Mouse (Mus musculus) induced T-regulatory cell, adult 2 months (primary cell): ENCODE data around the gene Metap1d.

Source experiments
- DNase-seq: peaks from one replicate; pipeline ENCODE4 v3.0.0-alpha.2; 2012; ENCODE audit warnings: low read depth

Gene Metap1d

DNA sequence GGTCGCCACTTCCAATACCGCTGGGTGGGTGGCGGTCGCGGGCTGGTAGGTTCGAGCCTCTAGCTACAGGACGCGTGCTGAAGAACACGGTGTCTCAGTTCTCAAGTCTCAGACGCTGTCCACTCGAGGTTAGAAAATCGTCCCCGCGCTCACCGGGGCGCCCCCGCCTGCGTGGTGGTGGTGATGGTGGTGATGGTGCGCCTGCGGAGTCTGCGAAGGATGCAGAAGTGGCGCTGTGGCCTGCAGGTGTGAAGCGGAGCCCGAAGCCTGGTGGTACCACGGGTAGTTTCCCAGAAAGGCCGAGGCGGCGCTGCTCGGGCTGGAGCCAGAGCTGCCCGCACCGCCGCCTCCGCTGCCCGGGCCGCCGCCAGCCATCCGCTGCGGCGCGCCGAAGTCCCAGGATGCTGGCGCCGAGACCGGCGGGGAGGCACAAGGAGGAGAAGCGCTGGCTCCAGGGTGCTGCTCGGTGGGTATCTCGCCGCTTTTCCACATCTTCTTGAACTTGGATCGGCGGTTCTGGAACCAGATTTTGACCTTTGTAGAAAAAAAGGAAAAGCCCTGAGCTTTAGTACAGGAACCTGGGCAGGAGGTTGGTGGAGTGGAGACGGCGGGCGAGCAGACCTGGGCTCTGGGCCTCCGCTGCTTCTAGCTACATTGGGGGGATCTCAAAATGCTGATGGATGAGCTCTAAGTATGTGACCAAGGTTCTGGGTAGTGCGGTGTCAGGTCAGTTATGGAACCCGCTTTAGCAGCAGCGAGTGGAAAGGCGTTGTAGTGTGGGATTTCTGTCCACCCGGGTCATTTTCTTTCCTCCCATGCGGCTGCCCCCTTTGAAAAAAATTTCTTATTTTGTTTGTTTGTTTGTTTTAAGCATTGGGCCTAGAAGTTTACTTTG, 91.6 kb downstream of the Metap1d start:
- peak; percentile 45 for DNase-seq

DNA sequence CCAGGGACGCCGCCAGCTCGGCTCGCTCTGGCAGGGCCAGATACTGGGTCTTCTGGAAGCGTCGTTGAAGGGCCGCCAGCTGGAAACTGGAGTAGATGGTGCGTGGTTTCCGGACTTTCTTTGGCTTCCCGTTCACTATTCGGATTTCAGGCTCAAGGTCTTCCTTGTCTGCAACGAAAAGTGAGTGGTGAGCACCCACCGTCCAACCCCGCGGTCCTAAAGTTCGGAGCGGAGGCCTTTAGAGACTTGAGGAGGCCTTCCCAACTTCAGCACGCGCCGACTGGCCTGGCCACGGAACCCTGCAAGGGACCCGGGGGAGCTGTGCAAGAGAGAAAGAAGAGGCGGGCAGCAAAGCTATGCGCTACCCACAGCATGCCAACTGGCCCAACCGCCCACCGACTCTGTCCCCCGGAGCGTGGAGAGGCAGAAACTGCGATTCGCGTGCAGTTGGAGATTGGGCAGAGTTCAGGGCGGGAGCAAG, 92.4 kb downstream of the Metap1d start:
- peak; percentile 53 for DNase-seq

DNA sequence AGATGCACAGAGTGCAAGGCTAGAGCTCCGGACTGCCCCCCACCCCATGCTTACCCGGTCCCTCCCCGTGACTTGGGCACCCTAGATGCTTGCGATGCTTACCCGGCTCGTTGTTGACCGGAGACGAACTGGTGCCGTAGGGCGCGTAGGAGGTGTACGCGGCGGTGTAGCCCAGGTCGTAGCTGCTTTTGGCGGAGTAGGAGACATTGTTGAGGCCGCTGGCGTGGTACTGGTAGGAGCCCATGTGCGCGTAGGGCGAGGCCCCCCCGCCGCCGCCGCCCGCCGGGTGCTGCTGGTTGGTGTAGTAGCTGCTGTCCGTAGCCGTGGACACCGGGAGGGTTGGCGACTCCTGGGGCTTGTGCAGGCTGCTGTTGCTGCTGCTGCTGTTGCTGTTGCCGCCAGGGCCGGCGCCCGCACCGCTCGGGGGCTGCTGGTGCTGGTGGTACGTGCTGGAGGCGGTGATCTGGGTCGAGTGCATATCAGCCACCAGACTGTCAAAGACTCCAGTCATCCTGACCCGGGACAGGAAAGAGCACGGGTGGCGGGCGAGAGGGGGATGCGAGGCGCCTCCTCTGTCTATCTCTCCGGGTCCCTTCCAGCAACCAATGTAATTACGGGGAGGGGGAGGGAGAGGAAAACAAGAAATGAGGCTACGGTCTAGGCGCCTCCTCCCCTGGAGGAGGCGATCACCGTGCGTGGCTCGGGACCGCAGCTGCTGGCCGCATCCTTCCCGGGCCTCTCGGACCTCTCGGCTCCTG, 93.0 kb downstream of the Metap1d start:
- DNase-seq: peak; percentile 58

DNA sequence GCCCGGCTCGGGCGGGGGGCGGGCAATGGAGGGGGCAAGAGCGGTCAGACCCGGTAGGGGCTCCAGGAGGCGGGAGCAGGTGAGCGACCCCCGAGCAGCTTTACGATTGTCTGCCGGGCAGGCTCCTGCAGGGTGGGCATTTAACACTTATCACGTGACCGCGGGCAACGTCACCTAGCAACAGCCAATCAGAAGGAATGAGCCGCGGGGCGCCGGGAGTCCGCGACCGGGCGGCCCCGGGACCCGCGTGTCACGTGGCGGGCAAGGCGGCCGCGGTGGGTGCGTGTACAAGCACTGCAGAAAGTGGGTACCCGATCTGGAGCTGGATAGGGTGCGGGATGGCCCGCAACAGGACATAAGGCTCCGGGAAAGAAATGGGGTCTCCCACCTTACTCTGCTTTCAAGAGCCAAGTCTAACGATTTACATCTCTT, 93.6 kb downstream of the Metap1d start, which contains the start of gene Dlx2:
TSS of gene Dlx2 (minus strand) at position 115 of the 432 bp plus-strand sequence.
- DNase-seq: peak; percentile 43

DNA sequence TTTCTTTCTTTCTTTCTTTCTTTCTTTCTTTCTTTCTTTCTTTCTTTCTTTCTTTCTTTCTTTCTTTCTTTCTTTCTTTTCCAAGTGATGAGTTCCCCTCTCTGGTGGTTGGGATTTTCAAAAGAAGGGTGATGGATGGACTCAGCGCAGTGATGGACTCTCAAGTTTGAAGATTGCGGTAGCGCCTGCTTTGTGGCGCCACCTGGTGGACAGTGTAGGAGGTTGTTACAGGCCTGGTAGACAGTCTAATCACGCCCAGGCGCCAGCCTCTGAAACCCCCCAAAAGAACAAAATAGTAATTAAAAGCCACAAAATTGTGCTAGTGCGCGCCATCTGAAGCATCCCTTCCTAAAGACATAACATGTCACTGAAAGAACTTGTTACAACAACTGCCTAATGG, 94.8 kb downstream of the Metap1d start:
- DNase-seq: peak; percentile 87

DNA sequence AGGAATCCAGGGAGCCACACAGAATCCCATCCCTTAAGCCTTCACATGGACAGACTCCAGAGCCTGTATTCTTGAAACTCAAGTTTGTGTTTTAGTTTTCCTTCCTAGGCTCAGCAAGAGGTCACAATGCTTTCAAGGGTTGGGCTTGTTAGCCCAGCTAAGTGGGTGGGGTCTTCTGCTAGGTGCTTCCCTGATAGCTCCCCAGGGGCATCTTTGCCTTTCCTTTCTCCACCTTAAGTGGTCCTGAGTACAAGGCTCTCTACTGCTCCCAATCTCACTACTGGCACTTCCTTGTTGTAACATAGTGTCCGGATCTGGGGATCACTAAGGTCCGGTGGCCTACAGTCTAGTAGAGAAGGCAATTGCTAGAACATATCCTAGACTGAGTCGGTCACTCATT, 97.3 kb downstream of the Metap1d start:
- peak; percentile 3 for DNase-seq

DNA sequence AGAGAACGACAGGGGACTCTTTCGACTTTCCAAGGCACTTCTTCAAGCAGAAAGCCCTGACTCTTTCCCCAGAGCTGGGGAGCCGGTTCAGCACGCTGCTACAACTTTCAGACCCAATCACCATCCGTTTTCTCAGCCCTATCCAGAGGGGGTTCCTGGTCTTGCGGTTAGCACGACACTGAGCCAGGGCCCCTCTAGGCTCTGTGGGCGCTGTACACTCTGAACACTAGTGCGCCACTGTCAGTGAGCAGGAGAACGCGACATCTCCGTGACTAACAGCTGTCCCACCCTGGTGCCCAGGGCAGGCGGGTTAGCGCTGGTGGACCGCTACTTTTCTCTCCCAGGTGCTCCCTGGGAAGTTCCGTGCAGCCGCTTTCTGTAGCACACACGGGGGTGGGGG, 98.6 kb downstream of the Metap1d start:
- DNase-seq: peak; percentile 4

DNA sequence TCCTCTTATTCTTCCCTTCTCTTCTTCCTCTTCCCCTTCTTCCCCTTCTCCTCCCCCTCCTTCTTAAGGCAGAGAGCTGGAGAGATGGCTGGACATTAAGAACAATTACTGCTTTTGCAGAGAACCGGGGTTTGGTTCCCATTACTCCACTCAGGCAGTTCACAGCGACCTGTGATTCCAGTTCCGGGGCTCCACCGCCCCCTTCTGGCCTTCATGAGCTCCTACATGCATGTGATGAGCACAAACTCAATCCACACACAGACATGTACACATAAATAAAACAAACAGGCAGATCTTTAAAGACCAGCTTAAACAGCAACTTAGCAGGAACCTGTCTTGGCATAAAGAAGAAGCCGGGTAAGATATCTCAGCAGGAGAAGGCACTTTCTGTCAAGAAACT, 103.0 kb downstream of the Metap1d start:
- peak; percentile 21 for DNase-seq

DNA sequence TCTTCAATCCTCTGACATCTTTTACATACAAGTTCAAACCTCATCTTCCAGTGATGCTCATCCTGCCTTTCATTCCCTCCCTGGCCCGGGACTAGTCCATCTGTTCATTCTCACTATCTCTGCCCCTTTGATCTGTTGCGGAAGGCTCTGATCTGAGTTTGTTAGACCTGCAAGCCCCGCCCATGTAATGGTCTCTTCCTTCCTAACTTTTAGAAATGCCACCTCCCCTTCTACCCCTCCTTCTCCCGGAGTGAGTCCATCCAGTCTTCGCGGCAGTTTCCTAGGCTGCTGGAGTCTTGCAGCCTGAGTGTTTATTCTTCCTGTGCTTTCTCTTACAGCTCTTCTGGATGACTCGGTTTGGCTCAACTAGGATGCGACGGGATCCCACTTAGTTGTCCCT, 113.4 kb downstream of the Metap1d start:
- DNase-seq: no peak

DNA sequence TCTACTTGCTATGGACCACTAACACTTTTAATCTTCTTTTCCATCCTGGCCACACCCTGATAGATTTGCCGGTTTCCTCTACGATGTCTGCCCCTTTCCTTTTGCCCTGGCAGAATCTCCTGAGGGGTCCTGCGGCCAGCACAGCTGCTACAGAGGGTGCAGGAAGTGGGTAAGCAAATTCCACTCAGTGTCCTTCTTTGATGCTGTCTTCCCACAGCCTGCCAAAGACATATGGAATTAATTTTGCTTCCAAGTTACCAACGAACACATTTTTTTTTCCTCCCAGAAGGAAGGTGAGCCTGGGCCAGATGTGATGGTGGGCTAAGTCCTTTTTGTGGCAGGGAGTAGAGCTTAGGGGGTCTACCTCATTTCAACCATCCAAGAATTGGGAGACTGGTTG, 120.7 kb downstream of the Metap1d start:
- no peak for DNase-seq
